Mouse (Mus musculus) forebrain, embryonic 15.5 days (tissue): ENCODE measurements around the gene Auts2. TPM values are rescaled to one million over a fixed set of nuclear protein-coding genes. Genes with fewer than 3 reads are reported as not detected.

Source experiments
- ATAC-seq: fragments of 200-750 bp; cut with Nextera tagmentation; replicated peaks from 2 replicates; pipeline ENCODE4 v1.8.0; 2017; ENCODE audit warnings: mild to moderate bottlenecking, moderate TSS enrichment, moderate library complexity
- H3K27ac ChIP-seq: fragments of 300-500 bp; sonication (generic); replicated peaks from 2 replicates; pipeline ENCODE4 v1.5.1; 2015; ENCODE audit warnings: mild to moderate bottlenecking, inconsistent platforms
- H3K27me3 ChIP-seq: fragments of 300-500 bp; sonication (generic); 2 replicates; pipeline ENCODE4 v1.6.1; 2015; ENCODE audit warnings: inconsistent platforms
- H3K36me3 ChIP-seq: fragments of 300-500 bp; sonication (generic); 2 replicates; pipeline ENCODE4 v1.6.1; 2015; ENCODE audit warnings: mild to moderate bottlenecking, inconsistent platforms
- H3K4me1 ChIP-seq: fragments of 300-500 bp; sonication (generic); 2 replicates; pipeline ENCODE4 v1.6.1; 2015; ENCODE audit warnings: inconsistent platforms
- H3K4me2 ChIP-seq: fragments of 300-500 bp; sonication (generic); replicated peaks from 2 replicates; pipeline ENCODE4 v1.6.1; 2015; ENCODE audit warnings: mild to moderate bottlenecking, inconsistent platforms
- H3K4me3 ChIP-seq: fragments of 300-500 bp; sonication (generic); 2 replicates; pipeline ENCODE4 v1.5.1; 2015; ENCODE audit warnings: mild to moderate bottlenecking, inconsistent platforms
- H3K9ac ChIP-seq: fragments of 300-500 bp; sonication (generic); replicated peaks from 2 replicates; pipeline ENCODE4 v1.6.1; 2015; ENCODE audit warnings: mild to moderate bottlenecking, inconsistent platforms
- H3K9me3 ChIP-seq: fragments of 300-500 bp; sonication (generic); 2 replicates; pipeline ENCODE4 v1.6.1; 2016; ENCODE audit warnings: inconsistent platforms
- WGBS: fragments of 180-500 bp; shearing (Covaris S2); methylation state at CpG from one replicate; pipeline ENCODE4 v1.1.7; 2015; ENCODE audit warnings: mixed read lengths; 5-methylcytosine and 5-hydroxymethylcytosine counted together
- polyA plus RNA-seq: library from polyadenylated mRNA; unstranded; fragments of >200 nt; fragmentation: Nextera tagmentation; extraction: Ambion mirVana; gene quantifications from 2 replicates; pipeline ENCODE4 v1.2.1, GENCODE M21; 2015

Gene Auts2
- polyA plus RNA-seq, 1 experiment from 2014 or later, result 94.3 TPM

DNA sequence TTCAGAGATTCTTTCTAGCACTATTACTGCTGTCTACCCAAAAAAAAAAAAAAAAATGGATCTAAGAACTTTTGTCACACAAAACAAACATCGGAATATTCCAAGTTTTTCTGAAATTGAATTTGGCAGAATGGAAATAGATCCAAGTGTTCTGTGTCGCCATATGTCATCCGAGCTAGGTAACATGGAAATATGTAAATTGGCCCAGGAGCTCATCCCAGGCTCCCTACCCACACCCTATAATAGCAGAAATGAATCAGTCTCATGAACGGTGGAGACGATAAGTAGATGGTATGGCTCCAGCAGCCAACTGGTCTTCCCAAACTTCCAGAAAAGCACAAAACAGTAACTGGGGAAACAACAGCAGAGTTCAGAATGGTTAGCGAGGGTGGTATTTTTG lies 577.6 kb downstream of the Auts2 start:
- Histone ChIP-seq H3K27me3 (no peaks in the 10 kb centered on the region), H3K4me1 (peaks cover 44% of the 10 kb centered on the region), H3K36me3 (no peaks in the 10 kb centered on the region), H3K9me3 (no peaks in the 10 kb centered on the region), H3K4me2 (no peak overlapping the region), H3K27ac (no peak overlapping the region), H3K4me3 (no peak overlapping the region), H3K9ac (no peak overlapping the region)
- 62% methylated on average over 6 of the region's 6 CpGs for WGBS
- ATAC-seq, result no peak

DNA sequence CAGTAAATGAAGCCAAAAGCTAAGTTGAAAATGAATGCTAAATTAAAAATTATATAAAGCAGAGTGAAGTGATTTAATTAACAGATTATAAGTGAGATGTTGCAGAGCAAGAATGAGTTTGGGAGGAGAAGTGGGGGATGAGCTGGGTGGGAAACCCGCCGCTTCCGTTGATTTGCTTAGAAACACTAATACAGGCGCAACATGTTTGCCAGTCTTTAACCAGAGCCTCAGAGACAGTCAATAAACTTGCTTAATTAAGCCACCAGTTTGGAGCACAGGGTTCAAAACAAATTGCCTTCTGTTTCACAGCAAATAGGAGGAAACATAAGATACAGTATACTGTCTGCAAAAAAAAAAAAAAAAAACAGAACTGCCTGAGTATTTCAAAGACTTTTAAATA lies 579.6 kb downstream of the Auts2 start:
- H3K9ac ChIP-seq, result no peak overlapping the region
- peaks cover 40% of the 10 kb centered on the region for H3K4me1 ChIP-seq
- no peaks in the 10 kb centered on the region for H3K36me3 ChIP-seq
- H3K4me3 ChIP-seq, result no peak overlapping the region
- no peak overlapping the region for H3K27ac ChIP-seq
- no peak overlapping the region for H3K4me2 ChIP-seq
- WGBS, result 57% methylated on average over 4 of the region's 4 CpGs
- H3K27me3 ChIP-seq, result no peaks in the 10 kb centered on the region
- H3K9me3 ChIP-seq, result no peaks in the 10 kb centered on the region
- peak; percentile 51 for ATAC-seq

DNA sequence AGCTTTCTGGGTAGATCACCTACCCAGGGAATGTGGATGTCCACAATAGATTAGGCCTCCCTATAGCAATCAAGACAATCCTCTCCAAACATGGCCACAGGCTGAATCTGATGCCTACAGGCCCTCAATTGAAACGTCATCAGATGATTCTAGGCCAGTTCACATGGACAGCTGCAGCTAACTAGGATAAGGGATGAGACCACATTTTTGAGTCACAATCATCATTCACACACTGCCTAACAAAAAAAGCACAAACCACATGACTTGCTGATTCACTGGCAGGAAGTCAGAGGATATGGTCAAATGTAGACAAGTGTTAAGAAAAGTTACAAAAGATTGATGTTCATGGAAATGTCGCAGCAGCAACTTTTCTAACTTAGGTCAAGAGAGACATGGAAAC lies 581.3 kb downstream of the Auts2 start:
- H3K36me3 ChIP-seq, result no peaks in the 10 kb centered on the region
- no peak overlapping the region for H3K27ac ChIP-seq
- no peak for ATAC-seq
- no peak overlapping the region for H3K4me3 ChIP-seq
- 92% methylated on average over 2 of the region's 2 CpGs for WGBS
- H3K4me1 ChIP-seq, result peaks cover 29% of the 10 kb centered on the region
- no peak overlapping the region for H3K4me2 ChIP-seq
- H3K9me3 ChIP-seq, result no peaks in the 10 kb centered on the region
- H3K27me3 ChIP-seq, result no peaks in the 10 kb centered on the region
- no peak overlapping the region for H3K9ac ChIP-seq

DNA sequence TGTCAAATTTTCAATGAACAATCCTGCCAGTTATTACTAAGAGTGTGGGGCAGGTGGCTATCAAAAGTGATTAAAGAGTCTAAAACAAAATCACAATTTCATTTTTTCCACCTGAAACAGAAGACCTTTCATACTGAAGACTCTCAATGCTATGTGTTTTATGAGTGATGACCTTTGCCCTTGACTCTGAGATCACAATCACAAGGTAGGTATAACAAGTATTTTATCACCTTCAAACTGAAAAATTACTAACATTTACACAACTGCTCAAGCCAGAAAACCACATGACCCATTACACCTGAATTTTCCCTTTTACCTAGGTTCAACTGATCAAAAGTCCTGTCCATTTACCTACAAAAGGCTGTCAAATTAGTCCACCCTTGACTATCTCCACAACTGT lies 582.7 kb downstream of the Auts2 start:
- no peaks in the 10 kb centered on the region for H3K27me3 ChIP-seq
- no peak for ATAC-seq
- H3K4me1 ChIP-seq, result peaks cover 32% of the 10 kb centered on the region
- no peak overlapping the region for H3K9ac ChIP-seq
- no peak overlapping the region for H3K4me3 ChIP-seq
- no peaks in the 10 kb centered on the region for H3K9me3 ChIP-seq
- H3K27ac ChIP-seq, result no peak overlapping the region
- H3K36me3 ChIP-seq, result no peaks in the 10 kb centered on the region
- no peak overlapping the region for H3K4me2 ChIP-seq

DNA sequence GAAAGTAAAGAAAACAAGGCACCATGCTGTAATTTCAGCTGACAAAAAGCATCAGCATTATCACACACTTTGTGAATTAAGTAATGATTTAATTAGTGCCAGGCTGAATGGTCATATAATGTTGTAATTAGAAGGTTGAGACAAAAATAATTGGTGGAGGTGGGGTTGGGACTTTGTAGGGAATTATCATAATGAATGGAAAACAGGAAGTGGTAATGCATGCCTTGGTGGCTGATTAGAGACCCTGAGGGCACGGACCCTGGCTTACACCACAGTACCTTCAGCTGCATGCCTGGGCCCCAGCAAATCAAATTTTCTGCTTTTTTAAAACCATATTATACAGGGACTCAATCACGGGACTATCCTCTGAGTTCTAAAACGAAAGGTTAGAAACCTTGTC lies 586.1 kb downstream of the Auts2 start:
- H3K27ac ChIP-seq, result peak overlapping the region; percentile 70
- no peak for ATAC-seq
- WGBS, result 42% methylated on average over 3 of the region's 3 CpGs

DNA sequence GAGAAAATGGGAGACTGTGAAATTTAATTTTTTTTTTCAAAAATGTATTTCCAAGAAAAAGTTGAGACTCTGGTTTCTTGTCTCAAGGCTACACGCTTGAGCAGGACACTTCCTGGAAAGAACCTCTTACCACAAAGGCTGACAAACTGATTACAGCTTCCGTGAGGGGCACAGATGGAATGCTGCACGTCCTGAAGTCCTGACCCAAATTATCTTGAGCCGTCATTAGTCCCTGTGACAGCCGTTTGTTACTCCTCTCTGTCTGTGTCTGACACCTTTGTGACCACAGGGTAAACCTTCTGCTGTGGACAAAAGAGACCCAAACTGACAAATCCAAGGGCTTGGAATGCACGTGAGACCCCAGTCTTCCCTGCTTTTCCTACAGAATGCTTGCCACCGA lies 587.1 kb downstream of the Auts2 start:
- H3K4me1 ChIP-seq, result peaks cover 23% of the 10 kb centered on the region
- peak; percentile 29; the same call in 1 of the 2 replicates for ATAC-seq
- no peaks in the 10 kb centered on the region for H3K27me3 ChIP-seq
- H3K9ac ChIP-seq, result no peak overlapping the region
- no peak overlapping the region for H3K4me3 ChIP-seq
- H3K9me3 ChIP-seq, result no peaks in the 10 kb centered on the region
- H3K4me2 ChIP-seq, result no peak overlapping the region
- 22% methylated on average over 7 of the region's 7 CpGs for WGBS
- peak overlapping the region; percentile 70 for H3K27ac ChIP-seq
- H3K36me3 ChIP-seq, result no peaks in the 10 kb centered on the region

More for the DNA sequence above, 586.1 kb downstream of the Auts2 start:
- peaks cover 23% of the 10 kb centered on the region for H3K4me1 ChIP-seq
- no peak overlapping the region for H3K4me3 ChIP-seq
- H3K9me3 ChIP-seq, result no peaks in the 10 kb centered on the region
- H3K4me2 ChIP-seq, result no peak overlapping the region
- H3K9ac ChIP-seq, result no peak overlapping the region
- no peaks in the 10 kb centered on the region for H3K27me3 ChIP-seq
- no peaks in the 10 kb centered on the region for H3K36me3 ChIP-seq

DNA sequence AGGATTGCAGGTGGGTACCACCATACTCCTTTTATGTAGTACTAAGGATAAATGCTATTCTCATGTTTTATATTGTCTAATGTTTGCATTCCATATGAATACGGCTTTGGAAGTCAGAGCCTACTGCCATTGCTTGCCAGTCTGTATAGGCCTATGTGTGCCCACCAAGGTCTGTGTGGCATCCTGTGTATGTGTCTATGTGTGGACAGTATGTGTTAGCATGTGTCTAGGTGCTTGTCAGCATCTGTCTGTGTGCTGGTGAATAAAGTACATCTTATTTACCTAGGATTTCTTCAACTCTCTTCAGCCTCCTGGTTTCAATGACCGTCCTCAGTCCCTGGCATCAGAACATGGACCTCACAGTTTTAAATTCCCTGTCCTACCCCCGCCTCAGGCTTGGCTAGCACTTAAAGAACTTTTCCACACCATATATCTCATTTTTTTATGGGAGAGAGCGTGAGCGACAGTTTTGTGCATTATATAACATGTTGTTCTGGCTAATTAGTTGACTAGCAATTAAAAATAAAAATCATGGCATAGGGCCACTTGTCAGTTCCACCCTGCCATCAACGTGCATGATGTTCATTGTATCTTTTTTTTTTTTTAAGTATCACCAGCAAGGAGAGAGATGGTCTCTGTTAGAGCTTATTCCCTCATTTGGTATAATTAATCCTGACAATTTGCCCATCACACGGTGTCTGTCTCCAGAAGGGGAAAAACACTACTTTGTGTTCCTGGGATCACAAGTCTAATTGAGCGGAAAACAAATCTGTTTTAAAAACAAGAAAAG lies 587.7 kb downstream of the Auts2 start:
- H3K4me1 ChIP-seq, result peaks cover 23% of the 10 kb centered on the region
- H3K27ac ChIP-seq, result peak overlapping the region; percentile 41
- peak; percentile 55; the same call in 1 of the 2 replicates for ATAC-seq

DNA sequence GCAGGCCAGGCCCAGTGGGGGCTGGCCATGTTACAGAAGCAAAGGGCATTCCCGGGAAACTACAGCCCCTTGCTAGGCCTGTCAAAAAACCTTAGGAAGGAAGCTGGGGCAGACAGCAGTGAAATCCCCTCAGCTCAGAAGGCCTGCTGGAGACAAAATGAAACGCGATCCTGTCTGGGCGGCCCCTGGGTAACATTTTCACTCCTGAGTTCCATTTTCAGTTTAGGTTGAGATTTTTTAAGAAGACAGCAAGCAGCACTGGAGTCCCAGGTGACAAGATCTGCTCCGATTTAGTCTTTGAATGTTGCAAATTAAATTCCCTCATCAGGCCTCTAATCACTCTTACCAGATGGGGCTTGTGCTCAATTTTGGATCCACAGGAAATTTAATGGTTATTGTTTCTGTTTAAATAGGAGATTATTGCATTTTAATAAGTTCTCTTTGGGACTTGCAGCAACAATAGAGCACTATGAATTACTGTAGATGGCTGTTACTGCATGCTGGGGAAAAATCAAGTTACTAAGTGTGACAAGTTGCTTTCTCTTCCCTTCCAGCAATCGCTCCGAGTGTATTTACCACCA lies 594.5 kb downstream of the Auts2 start:
- Histone ChIP-seq H3K36me3 (no peaks in the 10 kb centered on the region), H3K4me2 (no peak overlapping the region), H3K4me1 (peaks cover 26% of the 10 kb centered on the region), H3K27ac (peak overlapping the region; percentile 75), H3K9ac (no peak overlapping the region), H3K4me3 (no peak overlapping the region), H3K27me3 (no peaks in the 10 kb centered on the region), H3K9me3 (no peaks in the 10 kb centered on the region)
- 17% methylated on average over 7 of the region's 7 CpGs for WGBS
- ATAC-seq, result no peak

More for the DNA sequence above, 587.7 kb downstream of the Auts2 start:
- Histone ChIP-seq H3K9me3 (no peaks in the 10 kb centered on the region), H3K36me3 (no peaks in the 10 kb centered on the region), H3K27me3 (no peaks in the 10 kb centered on the region), H3K9ac (no peak overlapping the region), H3K4me2 (no peak overlapping the region), H3K4me3 (no peak overlapping the region)
- WGBS, result 48% methylated on average over 8 of the region's 8 CpGs

DNA sequence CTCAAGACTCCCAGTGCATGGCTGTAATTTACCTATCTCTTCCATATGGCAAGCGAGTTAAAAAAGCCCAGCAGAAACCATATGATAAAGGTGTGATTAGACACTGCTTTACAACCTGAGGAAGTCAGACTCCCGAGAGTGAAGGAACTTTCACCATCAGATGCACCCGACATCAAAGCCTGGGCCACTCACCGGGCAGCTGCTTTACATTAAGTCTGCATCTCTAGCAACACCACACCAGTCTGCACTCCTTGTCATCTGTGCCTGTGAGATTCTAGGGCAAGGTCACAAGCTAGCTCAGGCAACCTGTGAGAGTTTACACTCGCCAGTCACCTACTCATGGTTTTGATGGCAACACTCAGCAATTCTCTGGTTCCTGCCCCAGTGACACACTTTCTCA lies 596.3 kb downstream of the Auts2 start:
- no peaks in the 10 kb centered on the region for H3K36me3 ChIP-seq
- no peaks in the 10 kb centered on the region for H3K9me3 ChIP-seq
- no peak overlapping the region for H3K27ac ChIP-seq
- no peak overlapping the region for H3K4me2 ChIP-seq
- H3K27me3 ChIP-seq, result no peaks in the 10 kb centered on the region
- H3K4me3 ChIP-seq, result no peak overlapping the region
- no peak overlapping the region for H3K9ac ChIP-seq
- H3K4me1 ChIP-seq, result peaks cover 29% of the 10 kb centered on the region
- ATAC-seq, result no peak
- 89% methylated on average over 5 of the region's 5 CpGs for WGBS

DNA sequence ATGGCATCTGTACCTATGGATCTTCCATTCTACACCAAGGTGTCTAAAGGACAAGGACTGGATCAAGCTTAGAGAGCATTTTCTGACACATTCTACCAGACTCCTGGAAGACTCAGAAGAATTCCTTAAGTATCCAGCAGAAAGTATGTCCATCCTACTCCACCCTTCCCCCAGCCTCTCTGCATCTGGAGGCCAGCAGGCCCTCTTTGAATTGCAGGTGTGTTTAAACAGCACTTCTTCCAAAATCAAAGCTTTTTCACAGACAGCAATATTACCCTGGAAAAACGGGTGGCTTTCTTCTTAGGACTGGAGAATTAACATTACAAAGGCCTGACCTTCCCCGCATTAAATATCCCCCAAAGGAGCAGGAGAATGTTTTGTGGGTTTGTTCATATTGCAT lies 598.4 kb downstream of the Auts2 start:
- no peak overlapping the region for H3K4me2 ChIP-seq
- H3K4me3 ChIP-seq, result no peak overlapping the region
- H3K9ac ChIP-seq, result no peak overlapping the region
- H3K27ac ChIP-seq, result no peak overlapping the region
- WGBS, result 11% methylated on average over 2 of the region's 2 CpGs
- no peak for ATAC-seq
- no peaks in the 10 kb centered on the region for H3K36me3 ChIP-seq
- peaks cover 25% of the 10 kb centered on the region for H3K4me1 ChIP-seq
- no peaks in the 10 kb centered on the region for H3K27me3 ChIP-seq
- no peaks in the 10 kb centered on the region for H3K9me3 ChIP-seq

DNA sequence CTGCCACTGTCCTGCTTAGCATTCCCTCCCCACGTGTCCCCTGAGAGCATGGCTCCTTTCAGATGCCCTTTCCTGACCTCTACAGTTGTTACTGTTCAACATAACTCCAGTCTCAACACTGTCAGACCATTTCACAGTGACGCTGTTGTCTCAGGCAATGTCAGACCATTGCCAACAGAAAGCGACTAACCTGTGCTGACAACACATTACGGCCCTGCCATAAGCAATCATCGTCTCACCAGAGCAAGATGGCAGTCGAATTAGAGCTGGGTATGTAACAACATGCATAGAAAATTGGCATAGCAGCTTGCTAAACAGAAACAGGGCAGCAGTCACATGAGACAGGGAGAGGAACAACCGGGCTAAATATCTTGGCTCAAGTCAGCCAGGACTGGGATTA lies 614.4 kb downstream of the Auts2 start:
- no peaks in the 10 kb centered on the region for H3K27me3 ChIP-seq
- ATAC-seq, result no peak
- H3K9ac ChIP-seq, result no peak overlapping the region
- no peak overlapping the region for H3K27ac ChIP-seq
- no peak overlapping the region for H3K4me3 ChIP-seq
- no peak overlapping the region for H3K4me2 ChIP-seq
- 0 out of 2 replicates have a peak, but pooled peaks cover 4% of the 10 kb centered on the region for H3K4me1 ChIP-seq
- H3K9me3 ChIP-seq, result no peaks in the 10 kb centered on the region
- WGBS, result 61% methylated on average over 7 of the region's 7 CpGs
- H3K36me3 ChIP-seq, result no peaks in the 10 kb centered on the region

DNA sequence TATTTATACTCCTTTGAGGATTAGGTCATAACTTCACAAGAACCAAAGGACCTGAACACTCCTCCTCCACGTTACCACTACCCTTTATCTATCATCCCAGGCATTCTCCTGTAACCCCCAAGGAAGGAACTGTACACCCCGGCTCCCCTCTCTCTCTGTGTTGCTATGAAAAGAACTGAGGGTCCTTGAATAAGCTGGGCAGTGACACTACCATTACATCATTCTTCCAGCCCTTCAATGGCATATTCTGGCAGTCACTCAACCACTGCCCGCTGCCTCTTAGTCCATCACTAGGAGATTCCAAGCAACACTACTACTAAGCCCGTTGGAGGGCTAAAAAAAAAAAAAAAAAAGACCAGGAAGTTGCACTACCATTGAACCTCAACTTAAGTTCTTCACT lies 620.4 kb downstream of the Auts2 start:
- no peaks in the 10 kb centered on the region for H3K36me3 ChIP-seq
- H3K27ac ChIP-seq, result no peak overlapping the region
- 45% methylated on average over 4 of the region's 4 CpGs for WGBS
- peaks cover 24% of the 10 kb centered on the region for H3K4me1 ChIP-seq
- H3K4me2 ChIP-seq, result no peak overlapping the region
- ATAC-seq, result no peak
- H3K9ac ChIP-seq, result no peak overlapping the region
- H3K4me3 ChIP-seq, result no peak overlapping the region
- H3K27me3 ChIP-seq, result no peaks in the 10 kb centered on the region
- H3K9me3 ChIP-seq, result no peaks in the 10 kb centered on the region

DNA sequence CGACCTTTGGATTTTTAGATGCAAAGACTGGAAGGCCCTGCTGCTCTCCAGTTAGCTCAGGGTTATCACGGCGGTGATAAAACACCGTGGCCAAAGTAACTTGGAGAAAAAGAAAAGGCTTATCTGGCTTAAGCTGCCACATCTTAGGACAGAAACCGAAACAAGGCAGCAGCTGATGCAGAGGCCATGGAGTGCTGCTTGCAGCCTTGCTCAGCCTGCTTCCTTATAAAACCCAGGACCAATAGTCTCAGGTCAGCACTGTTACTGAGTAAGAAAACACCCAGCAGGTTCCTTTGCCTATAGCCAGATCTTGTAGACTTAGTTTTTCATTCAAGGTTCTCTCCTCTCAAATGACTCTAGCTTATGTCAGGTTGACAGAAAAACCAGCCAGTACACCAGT lies 621.0 kb downstream of the Auts2 start:
- H3K4me2 ChIP-seq, result no peak overlapping the region
- H3K36me3 ChIP-seq, result no peaks in the 10 kb centered on the region
- peaks cover 30% of the 10 kb centered on the region for H3K4me1 ChIP-seq
- H3K27ac ChIP-seq, result no peak overlapping the region
- no peak for ATAC-seq
- no peaks in the 10 kb centered on the region for H3K27me3 ChIP-seq
- WGBS, result 60% methylated on average over 5 of the region's 5 CpGs
- no peaks in the 10 kb centered on the region for H3K9me3 ChIP-seq
- no peak overlapping the region for H3K9ac ChIP-seq
- H3K4me3 ChIP-seq, result no peak overlapping the region
